Mouse (Mus musculus): ENCODE measurements around the gene Slc28a3.

Slc28a3 gene

DNA sequence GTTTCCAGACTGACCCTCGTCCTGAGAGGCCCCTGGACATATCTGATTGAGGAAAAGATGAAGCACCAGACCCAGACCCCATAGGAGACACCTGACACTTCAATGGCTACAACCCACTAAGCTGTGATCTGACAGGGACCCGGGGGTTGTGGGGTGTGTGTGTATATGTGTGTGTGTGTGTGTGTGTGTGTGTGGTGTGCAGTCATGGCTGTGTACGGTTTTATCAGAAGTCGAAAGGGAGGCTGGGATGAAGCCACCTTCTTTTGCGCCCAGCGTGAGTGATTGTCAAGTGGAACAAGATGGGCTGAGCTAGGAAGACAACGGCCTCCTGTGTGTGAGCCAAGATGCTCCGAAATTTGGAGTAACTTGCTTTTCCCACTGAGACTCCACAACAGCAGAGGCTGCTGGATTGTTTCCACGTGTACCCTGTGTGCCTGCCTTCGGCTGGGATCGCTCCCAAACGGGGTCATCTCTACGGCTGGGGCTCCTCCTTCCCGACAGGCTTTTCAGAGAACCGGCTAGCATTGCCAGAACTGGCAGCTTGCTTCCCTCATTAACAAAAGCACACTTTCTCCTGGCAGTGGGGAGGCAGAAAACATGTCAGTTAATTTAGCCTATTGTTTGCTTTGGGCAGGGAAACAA, 50.1 kb downstream of the Slc28a3 start:
- no peak for DNase-seq (ENCODE audit: low read depth)

DNA sequence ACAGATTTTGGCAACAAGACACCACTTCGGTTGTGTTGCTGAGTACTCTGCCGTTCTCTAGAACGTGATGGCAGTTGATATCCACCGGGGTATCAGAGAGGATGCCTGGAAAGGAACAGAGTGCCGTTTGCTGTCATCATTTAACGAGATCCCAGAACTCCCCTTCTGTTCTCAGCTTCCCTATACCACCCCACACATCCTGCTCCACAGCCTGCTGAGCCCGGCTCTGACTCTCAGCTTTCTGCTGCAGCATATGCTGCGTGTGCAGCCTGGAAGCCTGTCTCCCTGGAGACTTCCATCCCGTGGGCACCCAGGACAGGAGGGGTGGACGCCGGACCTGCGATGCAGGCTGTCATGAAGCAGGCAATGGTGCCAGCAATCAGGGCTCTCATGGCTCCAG, 52.5 kb downstream of the Slc28a3 start:
- no peak for DNase-seq (ENCODE audit: low read depth)

DNA sequence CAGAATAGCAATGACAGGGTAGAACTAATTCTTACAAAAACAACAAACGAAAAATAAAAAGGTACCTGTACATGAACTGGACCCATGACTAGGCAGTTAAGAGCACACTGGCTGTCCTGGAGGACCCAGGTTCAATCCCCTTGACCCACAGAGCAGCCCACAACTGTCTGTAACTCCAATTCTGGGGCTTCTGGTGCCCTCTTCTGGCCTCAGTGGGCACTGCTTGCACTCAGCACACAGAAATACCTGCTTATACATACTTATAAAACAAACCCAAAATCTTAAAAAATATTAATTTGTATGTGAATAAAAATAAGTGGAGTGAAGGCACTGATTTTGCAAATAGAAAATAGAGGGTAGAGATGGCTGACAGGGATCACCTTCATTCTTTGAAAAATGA, 54.7 kb downstream of the Slc28a3 start:
- DNase-seq (ENCODE audit: low read depth) = no peak

DNA sequence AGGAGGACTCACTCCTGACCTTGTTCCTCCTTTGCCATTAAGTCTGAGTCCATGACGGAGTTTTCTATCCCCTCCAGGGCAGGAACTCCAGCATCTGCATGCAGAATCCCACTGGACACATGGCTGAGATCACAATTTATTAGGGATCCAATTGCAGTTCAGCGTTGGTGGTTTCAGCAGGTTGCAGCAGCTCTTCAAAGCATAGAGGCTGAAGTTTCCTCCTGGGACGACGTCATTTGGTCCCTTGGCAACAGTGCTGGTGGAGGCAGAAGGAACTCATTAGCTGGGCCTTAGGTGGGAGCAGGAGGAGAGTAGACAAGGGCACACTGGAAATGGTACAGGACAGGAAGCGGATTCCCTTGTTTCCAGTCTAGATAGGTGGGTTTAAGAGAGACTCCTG, 55.1 kb downstream of the Slc28a3 start:
- no peak for DNase-seq (ENCODE audit: low read depth)

DNA sequence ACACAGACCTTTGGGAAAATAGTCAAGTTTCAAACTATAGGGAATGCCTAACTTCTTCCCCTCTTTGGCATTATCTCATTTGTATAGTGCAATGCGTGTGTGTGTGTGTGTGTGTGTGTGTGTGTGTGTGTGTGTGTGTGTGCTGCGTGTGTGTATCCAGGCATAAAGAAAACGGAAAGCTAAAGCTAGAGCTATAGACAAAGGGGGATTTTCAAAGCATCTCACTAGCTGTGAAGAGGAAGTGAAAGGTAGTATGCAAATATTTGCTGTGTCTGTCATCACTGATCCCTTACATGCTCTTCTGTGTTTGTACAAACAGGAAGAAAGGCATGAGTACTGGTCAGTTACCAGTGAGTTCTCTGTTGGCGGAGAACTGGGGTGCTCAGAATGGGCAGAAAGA, 58.8 kb downstream of the Slc28a3 start:
- no peak for DNase-seq (ENCODE audit: low read depth)

DNA sequence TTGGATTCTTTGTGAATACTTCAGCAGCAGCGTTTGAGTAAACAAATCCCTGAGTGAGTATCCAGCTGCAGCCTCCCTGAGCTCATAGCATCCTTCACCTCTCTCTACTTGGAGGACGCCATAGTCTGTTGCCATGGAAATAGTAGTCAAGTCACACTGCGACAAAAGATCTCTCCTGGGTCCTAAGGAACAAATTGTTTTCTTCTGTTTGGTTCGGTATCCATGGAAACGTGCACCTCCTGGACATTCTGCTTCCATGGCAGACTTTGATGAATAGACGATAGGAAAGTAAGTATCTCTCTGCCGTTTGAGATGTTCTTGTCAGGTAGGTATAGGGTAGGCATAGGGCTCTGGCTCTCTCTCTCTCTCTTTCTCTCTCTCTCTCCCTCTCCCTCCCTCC, 63.1 kb downstream of the Slc28a3 start:
- no peak for DNase-seq (ENCODE audit: low read depth)

DNA sequence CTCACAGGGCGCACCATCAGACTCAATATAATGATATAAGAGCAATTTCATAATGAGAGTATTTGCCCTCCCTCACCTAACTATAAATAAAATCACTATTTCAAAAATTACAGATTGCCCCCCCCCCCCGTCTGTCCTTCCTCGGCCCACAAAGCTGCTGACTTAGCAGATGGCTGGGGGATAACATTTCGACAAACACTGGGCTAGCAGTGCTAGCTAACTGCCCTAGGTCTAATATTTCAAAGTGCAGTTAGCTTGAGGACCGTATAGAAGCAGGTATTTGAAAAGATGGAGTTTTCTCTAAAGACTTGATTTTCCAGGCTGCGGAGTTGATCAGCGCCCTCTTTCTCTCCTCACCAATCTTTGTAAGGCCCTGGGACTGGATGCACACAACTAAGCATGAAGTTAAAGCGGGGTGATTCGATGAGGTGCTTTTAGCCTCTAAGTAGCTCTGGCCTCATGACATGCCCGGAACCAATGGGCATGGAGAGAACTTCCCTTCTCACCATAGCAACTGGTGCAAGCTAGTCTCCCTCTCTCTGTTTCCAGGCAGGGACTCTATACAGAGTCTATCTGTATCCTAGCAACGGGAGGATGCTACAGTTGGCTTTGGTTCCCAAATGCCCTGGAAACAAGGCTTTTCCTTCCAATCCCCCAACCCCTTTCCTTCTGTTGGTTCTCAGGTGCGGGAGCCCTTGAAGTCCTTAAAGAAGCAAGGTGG, 66.8 kb downstream of the Slc28a3 start:
- no peak for DNase-seq (ENCODE audit: low read depth)

DNA sequence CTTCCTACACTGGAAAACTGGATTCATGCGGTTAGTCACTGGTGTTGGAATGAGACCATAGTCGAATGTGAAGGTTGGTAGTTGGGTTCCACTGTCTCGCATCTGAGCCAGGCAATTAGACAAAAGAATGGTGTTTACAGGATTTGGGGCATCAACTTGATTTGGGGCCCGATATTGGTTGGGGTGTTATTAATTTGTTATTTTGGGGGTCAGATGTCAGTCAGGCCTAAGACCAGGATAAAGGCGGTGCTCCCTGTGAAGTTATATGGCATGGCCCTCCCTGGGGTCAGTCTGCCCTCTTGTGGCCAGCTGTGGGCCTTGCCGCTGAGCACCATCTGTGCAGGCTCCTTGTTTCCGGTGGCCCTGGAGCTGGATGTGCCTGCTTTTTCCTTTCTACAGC, 67.6 kb downstream of the Slc28a3 start:
- peak; percentile 40 for DNase-seq (ENCODE audit: low read depth)

DNA sequence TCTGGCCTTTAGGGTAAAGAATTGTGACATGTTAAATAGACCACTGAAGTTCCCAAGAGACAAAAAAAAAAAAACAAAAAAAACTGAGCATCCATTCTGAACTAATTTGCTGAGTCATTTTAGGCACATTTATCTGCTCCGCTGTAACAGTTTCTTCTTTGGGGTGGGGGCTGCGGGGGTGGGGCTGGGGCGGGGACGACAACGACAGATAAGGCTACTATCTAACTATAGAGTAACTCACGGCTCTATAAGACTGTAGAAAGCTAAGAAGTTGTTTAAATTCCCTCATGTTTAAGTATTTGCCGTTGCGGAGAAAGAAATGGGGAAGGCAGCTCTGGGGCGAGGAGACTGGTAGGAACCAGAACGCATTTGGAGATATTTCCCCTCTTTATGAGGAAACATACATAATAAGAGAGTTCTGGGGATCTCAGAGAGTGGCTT, 68.1 kb downstream of the Slc28a3 start:
- no peak for DNase-seq (ENCODE audit: low read depth)

DNA sequence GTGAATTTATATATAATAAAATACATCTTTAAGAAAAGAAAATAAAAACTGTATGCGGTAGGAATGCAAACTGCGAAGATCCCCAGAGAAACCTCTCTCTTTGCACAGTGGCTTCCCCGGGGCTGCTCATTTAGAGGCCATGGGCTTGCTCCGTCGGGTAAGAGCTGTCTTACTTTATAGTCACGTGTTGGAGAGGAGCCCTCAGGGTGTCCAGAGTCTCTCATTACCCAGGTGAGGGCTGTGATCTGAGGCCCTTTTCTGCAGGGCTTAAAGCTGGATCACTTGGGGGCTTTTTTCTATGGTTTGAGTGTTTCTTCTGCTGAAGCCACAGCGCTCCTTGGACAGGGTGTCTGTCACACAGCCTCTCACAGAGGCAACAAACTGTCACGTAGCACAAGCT, 68.5 kb downstream of the Slc28a3 start:
- DNase-seq (ENCODE audit: low read depth) = no peak

DNA sequence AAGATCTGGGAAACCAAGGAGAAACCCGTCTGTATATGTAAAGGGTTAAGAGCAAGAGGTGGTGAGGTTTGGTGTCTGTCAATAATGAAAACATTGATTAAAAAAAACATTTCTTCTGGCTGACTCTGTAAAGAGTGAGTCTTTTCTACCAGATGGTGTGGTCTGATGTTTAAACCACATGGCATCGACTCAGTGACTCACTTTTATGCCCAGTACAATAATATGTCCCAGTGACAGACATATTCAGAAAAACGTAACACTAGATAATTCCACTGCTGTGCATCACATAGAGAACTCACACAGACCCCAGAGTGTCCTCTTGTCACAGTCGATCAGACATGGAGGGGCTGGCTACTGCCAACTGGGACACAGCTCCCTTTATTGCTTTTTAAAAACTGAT, 69.1 kb downstream of the Slc28a3 start:
- DNase-seq (ENCODE audit: low read depth) = no peak

DNA sequence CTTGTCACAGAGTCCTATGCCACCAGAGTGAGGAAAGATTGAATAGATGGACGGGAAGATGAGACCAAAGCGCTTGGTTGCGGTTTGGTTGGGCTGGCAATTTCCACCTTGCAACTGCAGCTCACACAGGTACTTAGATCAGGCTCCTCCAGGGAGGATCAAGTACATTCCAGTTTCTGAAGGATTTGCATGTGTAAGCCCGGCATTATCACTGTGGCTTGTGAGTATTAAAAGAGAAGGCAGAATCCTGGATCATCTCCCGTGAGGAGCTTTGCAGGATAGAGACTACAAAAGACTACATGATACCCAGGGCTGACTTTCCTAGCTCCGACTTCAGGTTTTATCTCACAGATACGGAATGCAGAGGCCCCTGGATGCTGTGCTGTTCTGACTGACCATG, 71.7 kb downstream of the Slc28a3 start:
- DNase-seq (ENCODE audit: low read depth) = no peak

DNA sequence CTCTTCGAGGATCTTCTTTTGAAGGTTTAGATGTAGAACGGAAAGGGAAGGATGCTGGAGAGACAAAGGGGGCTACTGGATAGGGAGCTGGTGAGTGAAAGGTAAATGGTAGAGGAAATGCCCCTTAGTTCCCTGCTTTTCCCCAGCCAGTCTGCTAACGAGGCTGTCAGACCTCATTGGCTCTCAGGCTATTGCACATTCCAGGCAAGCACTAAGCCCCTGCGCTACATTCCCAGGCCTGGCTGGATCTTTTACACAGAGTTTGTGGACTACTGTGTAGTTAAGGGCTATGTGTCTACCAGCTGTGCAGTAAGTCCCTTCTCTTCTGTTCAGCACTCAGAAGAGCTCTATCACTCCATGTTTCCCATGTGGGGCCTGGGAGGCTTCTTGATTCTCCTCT, 72.3 kb downstream of the Slc28a3 start:
- DNase-seq (ENCODE audit: low read depth) = no peak

DNA sequence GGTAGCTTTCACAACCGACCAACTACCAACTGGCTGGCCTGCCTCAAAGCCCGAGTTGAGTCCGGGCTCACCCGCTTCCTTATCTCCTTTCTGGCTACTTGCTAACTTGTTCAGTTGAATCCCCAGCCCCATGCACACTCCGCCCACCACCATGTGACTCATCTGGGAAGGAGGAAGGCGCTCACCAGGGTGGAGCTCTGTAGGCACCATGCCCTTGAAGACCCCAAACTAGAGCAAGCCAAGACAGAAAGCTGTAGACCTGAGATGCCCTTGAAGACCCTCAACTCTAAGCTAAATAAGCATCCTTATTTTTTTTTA, 72.8 kb downstream of the Slc28a3 start:
- no peak for DNase-seq (ENCODE audit: low read depth)

DNA sequence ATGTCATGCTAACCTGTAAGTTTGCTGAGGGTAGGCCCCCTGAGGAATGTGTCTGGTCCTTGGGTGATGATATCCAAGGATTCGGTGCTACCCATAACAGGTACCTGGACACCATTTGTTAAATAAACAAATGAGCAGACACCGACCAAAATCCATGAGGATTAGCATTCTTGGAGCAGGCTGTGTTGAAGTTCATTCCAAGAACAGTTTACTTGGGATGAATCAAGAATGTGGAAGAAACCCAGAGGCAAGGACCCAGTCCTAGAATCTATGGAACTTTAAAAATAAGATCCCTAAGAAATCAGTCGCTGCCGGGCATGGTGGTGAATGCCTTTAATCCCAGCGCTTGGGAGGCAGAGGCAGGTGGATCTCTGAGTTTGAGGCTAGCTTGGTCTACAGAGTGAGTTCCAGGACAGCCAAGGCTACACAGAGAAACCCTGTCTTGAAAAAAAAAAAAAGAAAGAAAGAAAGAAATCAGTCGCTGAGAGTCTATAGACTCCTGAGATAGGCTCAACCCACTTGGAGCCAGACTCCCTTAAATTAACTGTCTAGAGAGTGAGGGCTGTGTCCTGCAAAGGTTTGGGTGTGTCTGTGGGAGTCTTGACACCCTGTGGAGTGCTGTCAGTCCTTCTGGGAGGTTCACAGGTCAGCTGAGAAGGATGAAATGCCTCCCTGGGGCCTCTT, 73.3 kb downstream of the Slc28a3 start:
- no peak for DNase-seq (ENCODE audit: low read depth)

DNA sequence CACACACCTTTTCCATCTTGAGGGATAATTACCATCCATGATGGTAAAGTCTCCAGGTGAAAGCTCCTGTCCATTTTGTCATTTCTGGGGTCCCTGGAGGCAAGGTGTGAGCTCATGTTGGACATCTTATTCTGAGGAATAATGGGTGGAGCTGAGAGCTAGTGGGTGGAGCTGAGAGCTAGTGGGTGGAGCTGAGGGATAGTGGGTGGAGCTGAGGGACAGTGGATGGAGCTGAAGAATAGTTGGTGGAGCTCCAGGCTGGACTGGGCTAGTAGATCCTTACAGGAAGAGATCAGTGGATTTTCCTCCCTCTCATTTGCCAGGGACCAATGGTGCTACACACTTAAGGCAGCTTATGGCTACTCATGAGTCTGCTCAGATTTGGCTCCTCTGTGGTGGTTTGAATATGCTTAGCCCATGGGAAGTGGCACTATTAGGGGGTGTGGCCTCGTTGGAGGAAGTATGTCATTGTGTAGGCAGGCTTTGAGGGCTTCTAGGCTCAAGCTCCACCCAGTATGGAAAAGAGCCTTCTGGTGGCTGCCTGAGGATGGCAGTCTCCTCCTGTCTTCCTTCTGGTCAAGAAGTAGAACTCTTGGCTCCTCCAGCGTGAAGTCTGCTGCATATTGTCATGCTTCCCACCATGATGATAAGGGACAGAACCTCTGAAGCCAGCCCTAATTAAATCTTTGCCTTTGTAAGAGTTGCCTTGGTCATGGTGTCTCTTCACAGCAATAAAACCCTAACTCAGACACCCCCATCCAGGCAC, 74.0 kb downstream of the Slc28a3 start:
- DNase-seq (ENCODE audit: low read depth) = no peak

DNA sequence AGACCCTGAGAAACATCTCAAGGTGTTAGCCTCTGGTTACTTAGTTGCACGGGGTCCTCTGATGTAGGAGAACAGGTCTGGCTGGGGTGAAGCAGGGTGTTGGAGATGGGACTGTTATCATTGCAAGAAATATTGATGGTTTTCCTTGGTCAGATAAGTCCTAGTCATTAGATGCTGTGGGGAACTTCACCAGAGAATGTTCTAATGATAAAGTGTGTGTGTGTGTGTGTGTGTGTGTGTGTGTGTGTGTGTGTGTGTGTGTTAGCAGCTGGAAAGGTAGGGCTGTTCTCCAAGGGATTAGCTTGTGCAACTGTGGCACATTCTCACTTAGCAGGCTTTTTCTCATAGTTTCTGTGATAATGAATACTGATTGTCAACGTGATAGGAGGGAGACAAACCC, 75.4 kb downstream of the Slc28a3 start:
- no peak for DNase-seq (ENCODE audit: low read depth)

DNA sequence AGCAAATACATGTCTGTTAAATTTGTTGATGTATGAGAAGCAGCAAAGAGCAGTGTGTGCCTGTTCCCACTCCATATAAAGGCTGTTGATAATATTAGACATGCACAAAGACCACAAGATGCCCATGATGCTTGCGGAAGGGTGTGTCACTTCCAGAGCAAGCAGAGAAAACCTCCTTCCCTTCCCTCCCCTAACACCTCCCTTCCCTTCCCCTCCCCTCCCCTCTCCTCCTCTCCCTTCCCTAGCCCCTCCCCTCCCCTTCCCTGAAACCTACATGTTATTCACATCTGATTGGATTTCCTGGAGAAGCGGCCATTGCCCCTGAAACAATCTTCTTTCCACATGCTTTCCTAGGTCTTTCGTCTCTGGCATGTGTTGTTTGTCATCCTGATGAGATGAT, 75.8 kb downstream of the Slc28a3 start:
- no peak for DNase-seq (ENCODE audit: low read depth)

DNA sequence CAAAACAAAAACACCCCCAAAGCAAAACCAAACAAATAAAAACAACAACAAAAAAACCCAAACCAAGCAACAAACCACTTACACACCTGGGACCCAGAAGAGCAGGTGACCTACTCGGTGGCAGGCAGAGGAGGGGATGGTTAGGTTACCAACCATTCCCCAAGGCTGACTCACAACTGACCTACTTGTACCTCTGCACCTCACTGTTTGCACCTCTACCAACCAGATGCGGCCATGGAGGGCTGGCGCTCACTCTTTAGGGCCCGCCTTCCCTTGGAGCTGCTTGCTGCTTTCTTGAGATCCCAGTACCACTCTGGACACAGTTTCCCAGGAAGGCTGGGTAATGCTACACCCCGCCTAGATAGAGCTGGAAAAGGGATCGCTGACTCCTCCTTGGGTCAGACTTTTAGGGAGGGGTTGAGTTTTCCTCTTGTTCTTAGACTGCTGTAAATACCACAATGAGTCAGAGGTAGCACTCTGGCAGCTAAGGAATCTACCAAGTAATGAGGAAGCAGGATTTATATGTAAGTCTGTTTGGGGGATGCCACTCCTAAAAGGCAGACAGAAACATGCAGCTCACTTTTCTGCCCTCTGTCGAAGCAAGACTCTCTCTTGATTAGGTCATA, 76.3 kb downstream of the Slc28a3 start:
- DNase-seq (ENCODE audit: low read depth) = no peak

DNA sequence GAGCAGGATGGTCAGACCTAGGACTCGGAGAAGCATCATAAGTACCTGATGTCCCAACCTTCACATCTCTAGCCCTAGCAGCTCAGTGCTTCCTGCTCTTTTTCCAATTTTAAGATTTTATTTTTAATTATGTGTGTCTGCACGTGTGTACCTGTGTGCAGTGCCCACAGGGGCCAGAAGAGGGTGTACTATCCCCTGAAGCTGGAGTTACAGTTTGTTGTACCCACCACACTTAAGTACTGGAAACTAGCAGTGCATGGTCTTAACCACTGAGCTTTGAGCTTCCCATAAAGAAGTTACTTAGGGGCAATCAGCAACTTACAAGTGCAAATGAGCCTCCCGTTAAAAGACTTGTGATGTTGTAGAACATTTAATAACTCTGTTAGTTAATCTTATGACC, 86.1 kb downstream of the Slc28a3 start:
- DNase-seq (ENCODE audit: low read depth) = no peak

DNA sequence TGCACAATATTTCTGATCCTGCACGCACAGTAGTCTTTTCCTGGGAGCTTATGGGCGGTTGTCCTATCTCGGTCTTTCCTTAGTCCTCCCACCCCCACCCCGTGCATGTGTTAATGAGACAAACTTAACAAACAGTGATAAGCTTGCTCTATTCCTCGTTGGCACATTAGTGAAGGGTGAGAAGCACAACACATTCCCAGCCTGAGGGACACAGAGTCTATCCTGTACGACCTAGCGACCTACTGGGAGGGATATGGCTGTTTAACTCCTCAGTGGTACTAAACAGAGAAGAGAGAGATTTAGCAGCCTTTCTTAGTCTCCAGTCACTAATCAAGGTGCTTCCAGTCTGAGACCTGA, 86.9 kb downstream of the Slc28a3 start:
- no peak for DNase-seq (ENCODE audit: low read depth)

DNA sequence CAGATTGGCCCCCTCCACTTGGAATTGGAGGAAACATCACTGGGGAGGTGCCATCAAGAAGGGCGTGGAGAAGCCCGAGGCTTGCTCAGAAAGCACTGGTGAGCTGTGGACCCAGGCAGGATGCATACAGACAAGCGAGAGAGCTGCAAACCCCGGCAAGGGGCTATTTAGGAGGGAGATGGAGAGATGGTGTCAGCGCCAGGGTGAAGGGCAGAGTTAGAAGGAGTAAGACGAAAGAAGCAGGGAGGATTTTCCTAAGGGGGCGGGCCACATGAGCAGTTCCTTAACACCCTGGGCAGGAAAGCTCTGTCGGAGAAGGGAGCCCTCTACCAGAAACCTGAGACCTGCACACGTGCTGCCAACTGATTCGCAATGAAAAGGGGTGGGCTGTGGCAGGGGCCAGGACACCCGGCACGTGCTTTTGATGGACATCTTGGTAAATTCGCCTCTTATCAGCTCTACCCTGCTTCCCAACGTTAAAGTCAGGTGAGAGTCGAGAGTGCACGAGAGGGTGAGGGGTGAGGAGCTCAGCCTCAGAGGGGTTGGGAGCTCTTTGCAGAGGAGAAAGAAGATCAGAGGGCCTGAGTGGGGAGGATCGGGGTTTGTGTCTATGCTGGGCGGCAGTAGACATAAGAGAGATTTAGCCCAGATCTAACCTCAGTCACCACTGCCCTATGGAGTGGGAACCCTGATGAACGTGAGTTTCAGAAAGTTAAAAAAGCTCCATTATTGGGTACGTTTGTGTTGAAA, 87.5 kb downstream of the Slc28a3 start:
- DNase-seq (ENCODE audit: low read depth) = no peak
